Mouse (Mus musculus) fat pad, adult 2 months (tissue): ENCODE results near the gene Pank1.
A peak's percentile ranks its signal among the peaks of the same experiment; 100 is the strongest.

Experiments used
- DNase-seq: peaks from one replicate; pipeline ENCODE4 v3.0.0-alpha.2; 2011; ENCODE audit warnings: low read depth, low spot score; ENCODE audit errors: extremely low read depth

The Pank1 gene

DNA sequence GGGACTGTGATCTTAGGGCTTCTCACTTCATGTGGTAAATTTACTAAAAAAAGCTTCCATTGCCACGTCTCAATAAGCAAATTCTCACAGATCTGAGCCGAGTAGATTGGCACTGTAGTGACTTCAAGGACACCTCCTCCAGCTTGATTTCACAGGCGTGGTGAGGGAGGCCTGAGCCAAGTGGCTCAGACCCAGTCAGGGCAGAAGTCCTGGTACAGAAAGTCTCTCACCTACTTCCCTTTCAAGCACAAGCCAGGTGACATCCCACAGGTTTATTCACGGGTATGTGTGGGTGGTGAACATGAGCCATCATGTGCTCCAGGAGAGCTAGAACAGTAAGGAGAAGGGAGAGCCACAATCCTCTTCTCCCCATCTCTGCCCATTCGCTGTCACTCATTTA, 1.9 kb upstream of the Pank1 start:
- DNase-seq, result peak; percentile 91

DNA sequence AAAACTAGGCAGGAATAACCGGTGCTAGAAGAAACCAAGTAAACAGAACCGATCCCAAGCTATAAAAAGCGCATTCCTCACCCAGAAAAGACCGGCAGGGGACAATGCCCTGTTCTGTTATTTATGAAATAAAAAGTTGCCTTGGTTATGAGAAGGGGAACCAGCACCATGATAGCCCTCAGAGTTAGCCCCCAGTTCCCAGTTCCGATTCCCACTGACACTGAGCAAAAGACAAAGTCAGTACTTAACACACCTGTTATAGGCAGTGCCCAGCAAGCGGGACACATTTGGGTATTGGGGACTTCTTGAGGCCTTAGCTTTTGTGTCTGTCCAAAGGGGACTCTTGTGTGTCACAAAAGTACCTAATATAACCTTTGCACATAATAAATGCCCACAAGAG, 369 bp upstream of the Pank1 start:
- DNase-seq, result no peak

DNA sequence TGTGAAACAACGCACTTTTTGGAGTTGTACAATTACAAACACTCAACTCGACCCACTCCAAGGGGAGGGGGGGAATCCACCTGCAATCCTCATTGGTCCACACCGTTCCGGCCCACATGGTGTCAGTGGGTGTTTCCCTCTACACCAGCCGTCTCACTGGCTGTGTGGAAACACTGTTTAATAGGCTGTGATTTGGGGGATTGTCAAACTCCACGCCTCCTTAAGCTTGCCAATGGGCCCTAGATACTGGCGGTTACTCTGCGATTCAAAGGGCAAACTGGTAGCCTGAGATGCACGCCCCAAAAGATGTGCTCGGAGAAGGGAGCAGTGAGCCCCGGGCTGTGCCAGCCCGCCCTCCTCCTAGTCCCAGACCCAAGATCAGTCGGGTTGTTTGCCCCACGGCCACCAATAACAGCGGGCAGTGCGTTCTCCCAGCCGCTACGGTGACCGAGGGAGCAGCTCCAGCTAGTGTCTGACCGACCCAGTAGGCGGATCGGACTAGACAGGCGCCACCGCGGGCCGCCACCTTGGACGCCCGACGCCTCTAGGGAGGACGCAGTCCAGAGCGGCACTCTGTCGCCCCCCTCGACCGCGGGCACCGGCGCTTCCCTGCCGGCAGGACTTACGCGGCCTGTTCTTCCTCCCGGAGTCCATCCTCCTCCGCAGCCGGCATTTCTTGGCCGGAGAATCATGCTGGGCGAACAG, 1.2 kb downstream of the Pank1 start:
- peak; percentile 95 for DNase-seq

DNA sequence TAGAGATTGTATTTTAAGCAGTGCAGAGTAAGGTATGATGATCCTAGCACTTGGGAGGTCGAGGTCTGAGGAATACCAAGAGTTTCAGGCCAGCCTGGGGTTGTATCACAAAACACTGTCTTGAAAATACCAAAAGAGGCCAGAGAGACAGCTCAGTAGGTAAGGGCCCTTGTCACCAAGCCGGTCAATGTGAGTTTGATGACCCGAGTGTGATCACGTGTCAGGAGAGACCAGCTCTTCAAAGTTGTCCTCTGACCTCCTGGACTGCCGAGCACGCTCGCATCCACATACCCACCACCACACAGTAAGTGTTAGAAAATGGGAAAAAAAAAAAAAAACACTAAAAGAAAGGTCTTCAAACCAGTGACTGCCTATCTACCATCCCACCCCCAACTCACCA, 2.6 kb downstream of the Pank1 start:
- no peak for DNase-seq

DNA sequence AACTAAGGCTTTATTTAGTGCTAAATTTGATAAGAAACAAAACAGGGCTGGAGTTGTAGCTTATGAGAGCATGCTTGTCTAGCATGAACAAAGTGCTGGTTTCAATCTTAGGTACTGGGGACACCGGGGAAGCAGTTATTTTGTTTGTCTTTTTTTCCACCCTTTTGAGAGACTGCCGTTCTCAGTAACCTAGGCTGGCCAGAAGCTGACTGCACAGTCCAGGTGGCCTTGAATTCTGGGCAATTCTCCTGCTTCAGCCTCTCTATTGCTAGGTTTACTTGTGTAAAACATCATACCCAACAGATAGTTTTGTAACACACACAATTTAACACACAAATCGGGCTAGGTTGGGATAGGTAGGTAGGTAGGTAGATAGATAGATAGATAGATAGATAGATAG, 9.9 kb downstream of the Pank1 start:
- DNase-seq, result no peak

DNA sequence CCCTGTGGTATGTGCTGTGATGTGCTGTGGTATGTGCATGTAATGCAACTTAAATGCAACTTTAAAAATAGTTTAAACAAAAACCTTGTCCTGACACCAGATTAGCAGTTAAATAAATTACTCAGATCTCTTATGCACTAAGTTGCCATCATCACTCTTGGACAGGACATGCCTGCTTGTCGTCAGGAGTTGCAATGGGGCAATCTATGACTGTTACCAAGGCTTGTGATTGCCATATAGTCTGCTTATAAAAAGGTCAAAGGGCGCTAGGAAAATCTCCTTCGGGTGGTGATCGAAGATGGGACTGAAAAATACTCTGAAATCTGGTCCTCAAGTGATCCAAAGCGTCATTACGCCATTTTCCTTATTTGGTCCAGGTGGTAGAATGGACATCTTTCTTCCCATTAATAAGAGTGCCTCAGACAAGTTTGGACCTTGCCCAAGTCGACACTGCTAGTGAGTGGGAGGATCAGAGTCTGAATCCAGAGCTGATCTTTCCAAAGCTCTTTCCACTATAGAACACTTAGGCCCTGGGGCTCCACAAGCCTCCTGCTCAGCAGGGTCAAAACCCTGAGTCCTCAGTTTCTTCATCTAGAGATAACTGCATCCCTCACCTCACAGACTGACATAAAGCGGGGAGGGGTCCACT, 11.0 kb downstream of the Pank1 start:
- DNase-seq, result peak; percentile 85

DNA sequence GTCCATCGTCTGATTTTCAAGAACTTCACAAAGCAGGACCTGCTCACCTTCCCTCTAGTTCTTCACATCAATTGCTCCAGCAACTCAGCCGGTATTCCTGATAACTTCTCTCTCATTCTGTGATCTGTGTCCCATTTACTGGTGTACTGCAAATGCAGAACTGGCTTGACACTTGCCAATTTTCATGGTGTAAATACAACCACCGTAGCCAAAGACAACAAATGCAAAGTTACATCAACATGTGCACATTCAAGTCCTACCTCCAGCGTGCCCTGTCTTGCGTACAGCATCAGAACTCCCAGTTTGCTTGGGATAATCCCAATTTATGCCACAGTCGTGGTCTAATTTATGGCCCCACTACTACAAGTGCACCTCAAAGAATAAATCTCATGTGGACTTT, 15.5 kb downstream of the Pank1 start:
- DNase-seq, result peak; percentile 94

DNA sequence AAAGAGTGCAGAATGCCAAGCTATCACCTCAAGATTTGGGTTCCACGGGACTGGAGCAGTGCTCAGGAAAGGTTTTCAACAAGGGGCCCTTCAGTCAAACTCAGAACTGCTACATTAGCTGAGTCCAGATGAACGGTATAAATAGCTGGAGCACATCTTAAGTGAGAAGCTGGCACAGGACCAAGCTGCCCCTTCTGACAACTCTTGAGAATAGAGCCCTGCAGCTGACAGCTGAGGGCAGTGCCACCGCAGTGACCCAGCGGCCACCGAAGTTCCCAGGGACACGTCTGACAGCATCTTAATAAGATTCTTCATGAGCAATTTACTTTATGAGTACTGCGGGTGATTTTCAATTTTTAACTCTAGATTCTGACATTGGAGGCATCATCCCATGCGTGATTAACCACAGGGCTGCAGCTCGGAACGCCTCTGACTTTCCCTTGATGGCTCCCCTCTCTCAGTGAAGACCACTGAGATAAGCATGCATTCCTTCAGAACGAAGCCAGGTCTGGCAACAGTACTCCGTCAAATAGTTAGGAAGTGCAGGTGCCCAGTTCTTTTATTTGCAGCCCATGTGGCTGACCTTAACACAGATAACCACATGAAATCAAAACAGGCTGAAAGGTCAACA, 23.1 kb downstream of the Pank1 start:
- DNase-seq, result no peak

DNA sequence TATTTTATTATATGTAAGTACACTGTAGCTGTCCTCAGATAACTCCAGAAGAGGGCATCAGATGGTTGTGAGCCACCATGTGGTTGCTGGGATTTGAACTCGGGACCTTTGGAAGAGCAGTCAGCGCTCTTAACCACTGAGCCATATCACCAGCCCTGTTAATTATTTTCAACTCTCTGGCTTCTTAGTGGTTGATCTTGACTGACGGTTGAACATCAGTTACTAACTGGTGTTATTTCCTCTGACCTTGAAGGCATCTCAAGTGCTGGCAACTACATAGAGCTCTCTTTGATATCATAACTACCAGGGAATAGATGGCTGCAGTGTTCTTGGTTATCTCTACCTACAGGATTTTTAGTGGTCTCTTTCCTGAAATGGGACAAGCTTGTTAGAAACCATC, 28.1 kb downstream of the Pank1 start:
- DNase-seq, result no peak

DNA sequence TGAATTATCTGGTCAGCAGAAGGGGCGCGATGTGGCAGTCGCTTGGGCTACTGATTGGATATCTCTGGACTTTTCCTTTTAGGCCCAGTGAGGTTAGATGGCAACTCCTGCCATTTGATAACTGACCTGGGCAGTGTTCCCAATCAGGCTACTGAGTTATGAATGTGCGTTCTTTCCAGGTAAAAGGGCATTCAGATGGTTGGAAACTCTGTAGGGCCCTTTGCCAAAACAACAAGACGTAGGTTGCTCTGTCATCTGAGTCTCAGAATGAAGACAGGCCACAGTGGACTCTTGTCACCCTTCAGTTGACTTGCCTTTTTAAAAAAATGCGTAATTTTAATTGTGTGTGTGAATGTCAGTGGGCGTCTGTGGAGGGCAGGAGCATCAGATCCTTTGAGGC, 29.8 kb downstream of the Pank1 start:
- no peak for DNase-seq

DNA sequence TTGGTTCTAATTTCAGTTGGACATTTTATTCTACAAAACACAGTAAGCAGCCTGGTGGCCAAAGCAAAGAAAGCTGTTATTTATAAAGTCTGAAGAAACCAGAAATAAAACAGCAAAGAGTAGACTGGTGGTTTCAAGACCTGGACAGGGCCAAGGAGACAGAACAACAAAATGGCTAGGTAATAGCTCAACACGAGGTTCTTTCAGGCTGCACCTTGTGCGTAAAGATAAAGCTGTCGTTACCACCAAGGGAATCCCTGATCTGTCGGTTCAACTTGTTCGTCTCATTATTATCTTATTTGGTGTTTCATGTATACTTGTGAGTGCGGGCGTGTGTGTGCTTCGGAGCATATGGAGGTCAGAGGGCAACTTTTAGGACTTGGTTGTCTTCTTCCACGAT, 31.1 kb downstream of the Pank1 start:
- no peak for DNase-seq

DNA sequence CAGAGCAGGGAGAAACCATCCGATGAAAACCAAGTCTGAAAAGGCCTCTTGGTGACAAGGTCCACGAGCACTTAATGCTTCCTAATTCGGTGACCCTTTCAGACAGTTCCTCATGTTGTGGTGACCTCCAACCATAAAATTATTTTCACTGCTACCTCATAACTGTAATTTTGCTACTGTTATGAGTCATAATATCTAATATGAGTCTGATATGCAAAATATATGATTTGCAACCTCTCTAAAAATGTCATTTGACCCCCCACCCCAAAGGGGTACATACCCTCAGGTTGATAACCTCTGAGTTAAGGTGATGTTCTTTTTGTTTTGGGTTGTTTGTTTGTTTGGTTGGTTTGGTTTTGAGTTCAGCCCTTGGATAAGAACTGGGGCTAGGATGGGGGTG, 32.2 kb downstream of the Pank1 start:
- DNase-seq, result no peak

DNA sequence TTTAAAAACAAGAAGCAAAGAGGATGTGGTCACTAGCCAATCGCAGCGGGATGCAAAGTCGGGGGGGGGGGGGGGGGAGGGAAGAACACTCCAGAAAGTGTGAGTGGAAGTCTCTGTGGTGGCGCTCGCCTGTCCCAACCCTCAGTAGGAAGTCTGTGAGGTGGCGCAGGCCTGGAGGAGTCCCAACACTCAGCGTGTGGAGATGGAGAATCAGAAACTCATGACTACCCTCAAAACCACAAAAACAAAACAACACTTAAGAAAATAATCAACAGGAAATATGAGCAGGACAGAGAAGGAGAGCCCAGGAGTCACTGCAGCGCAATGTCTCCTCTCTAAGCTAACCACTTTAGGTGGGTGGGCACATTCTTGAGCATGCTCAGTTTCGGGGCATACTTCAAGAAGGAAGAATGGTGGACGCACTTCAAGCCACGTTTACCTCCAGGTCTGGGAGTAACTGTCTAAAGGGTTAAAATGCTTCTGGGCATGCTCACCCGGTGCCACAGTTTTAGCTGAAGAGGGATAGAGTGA, 32.7 kb downstream of the Pank1 start:
- DNase-seq, result no peak

DNA sequence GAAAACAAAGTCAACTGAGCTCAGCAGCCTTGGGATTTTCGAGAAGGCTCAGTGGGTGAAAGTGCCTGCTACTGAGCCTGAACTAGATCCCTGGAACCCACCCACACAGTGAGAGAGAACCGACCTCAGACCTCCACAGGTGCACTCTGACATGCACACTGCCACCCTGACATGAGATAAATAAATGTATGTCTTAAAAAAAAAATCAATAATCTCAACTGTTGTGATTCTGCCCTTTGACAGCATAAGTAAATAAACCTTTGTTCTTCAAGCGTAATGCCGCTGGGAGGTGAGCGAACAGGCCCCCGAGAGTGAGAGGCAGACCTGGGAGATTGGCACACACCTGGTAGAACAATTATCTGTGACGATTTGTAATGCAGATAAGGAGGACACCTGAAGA, 33.2 kb downstream of the Pank1 start:
- no peak for DNase-seq

DNA sequence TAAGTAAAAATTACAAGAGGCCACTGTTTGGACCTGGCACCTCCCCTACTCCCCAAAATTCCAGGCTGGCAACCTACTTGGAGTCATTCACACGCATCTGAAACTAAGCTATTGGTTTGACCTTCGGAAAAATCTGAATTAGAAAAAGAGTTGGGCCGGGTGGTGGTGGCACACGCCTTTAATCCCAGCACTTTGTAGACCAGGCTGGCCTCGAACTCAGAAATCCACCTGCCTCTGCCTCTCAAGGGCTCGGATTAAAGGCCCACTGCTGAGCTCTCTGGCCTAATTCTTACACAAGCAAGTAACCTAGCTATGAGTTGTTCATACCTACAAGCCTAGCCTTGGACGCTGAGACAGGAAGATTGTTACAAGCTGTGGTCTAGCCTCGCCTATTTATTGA, 33.9 kb downstream of the Pank1 start:
- no peak for DNase-seq

DNA sequence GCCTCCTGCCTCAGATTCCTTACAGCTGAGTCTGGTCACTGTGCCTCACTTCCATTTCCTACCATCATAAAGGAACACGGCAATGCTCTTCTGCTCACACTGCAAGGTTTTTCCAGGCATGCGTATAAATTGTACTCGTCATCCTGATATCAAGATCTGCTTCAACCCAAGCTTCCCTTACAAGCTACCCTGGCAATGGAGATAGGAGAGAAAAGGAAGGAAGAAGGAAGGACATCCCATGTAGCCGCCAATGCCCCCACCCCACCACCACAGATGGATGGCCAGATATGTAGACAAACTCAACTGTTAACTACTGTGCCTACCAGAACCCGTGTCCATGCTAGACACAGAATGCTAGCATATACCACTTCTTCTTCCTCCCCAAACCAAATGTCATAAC, 34.5 kb downstream of the Pank1 start:
- DNase-seq, result no peak

DNA sequence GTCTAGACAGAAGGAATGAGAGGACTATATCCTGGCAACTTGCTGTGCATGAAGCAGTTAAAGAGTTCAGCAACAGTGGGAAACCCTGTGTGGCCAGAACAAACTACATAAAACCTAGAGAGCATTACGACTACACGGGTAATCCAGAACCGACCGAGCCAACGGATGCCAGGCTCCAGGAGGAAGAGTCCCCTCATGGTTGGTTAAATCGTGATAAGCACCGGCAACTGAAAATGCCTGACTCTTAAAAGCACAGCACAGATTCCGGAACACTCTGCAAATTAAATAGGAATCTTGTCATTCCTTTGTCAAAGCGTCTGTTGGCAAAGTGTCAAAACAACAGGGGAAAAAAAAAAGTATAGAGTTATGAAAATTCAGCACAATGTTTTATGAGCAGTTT, 35.2 kb downstream of the Pank1 start:
- no peak for DNase-seq

DNA sequence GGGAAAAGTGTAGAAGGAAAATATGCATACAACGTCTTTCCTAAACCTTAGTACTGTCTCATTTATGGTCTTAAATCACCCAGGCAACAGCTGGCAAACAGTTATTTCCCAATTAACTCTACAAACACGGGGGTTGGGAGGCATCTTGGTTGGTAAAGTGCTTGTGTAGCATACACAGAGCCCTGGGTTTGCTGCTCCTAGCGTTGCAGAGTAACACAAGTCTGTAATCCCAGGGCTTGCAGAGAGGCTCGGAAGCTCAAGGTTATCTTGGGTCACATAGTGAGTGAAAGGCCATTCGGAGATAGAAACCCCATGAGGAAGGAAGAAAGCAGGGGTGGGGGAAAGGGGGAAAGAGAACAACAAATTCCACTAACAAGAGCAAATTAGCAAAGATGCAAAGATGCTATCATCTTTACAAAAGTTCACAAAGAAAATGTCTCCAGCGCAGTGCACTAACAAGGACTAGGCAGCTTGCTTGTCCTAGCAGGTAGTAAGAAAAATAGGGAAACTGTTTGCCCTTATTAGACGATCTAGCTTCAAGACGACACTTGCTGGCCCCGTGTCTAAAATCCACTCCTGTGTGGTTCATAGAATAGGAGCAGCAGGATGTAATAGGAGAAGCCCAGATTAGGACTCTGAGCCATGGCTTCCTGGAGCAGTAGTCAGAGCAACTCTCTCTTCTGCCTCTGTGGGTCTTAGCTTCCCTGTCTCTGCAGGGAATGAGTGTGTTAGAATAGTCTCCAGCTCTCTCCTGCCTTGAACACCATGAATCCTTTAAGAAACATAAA, 37.3 kb downstream of the Pank1 start:
- no peak for DNase-seq

DNA sequence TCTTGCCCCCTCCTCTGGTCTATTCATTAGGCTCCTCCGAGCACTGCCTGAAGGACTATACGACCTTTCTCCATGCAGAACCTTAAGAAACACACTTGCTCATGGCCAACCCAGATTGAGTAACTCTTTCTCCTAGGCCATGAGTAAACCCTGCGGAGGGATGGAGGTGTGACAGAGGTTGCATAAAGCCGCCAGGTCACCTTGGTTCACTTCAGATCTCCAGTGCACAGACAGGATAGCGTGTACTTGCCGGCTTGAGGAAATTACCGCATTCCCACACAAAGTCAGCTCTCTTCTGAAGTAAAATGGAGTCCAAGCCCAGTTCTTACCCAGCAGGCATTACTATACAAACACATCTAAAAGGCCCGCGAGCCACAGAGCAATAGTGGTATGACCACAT, 40.6 kb downstream of the Pank1 start:
- peak; percentile 97 for DNase-seq

DNA sequence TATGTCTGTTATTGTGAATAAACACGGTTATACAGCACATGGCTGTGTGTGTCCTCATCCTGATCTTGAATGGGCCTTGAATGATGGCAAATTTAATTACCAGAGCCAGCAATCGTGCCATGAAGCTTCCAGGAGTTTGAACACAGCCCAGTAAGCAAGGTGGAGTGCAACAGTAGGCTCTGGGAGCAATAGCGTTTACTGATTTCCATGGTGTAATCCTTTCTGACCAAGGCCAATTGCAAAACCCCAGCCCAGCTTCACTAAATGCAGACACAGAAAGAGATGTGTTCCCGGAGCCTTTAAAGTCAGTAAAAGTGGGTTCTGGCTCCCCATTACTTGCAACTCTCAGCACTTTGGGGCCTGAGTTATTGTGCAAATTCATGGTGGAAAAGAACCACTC, 47.6 kb downstream of the Pank1 start:
- DNase-seq, result no peak

DNA sequence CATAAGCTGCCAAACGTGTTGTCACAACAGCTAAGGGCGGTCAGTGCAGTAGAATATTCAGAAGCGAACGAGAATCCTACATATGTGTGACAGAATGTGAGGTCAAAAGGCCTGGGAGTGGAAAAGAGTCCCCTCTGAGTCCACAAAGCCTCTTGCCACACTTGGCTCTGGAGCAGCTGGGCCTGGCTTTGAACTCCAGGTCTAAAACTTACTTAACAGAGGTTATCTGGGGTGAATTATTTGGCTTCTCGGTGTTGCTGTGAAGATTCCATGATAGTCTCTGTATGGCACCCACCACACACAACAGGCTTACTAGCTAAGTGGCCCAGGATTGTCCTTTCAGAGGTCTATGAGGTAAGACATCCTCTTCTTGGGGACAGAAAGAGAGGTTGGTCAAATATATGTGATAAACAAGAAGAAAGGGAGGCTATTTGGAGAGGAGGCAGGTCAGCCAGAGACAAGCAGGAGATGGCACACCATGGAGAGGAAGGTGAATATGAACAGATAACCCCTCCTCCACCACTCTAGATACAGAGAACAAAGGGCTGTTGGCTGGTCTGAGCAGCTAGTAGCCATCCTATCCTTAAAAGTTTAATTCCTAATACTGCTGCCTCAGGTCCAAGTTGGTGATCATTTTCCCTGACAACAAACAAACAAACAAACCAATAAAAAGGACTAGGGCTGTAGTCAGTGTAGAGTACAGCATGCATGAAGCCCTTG, 51.2 kb downstream of the Pank1 start:
- DNase-seq, result no peak
